Mouse (Mus musculus) liver, embryonic 11.5 days (tissue): ENCODE data around the gene Fbxo21. TPM values are rescaled to one million over a fixed set of nuclear protein-coding genes. Genes with fewer than 3 reads are reported as not detected.

Experiments
- ATAC-seq: fragments of 200-750 bp; cut with Nextera tagmentation; replicated peaks from 2 replicates; pipeline ENCODE4 v1.8.0; 2017; ENCODE audit warnings: moderate number of reproducible peaks, mild to moderate bottlenecking, moderate TSS enrichment, moderate library complexity; ENCODE audit not compliant: low FRiP score
- DNase-seq: peaks from one replicate; pipeline ENCODE4 v3.0.0-alpha.2; 2017; ENCODE audit warnings: low spot score
- H3K27ac ChIP-seq: fragments of 300-500 bp; sonication (generic); 2 replicates; pipeline ENCODE4 v1.5.1; 2014; ENCODE audit warnings: mild to moderate bottlenecking, low read depth, low read length, control low read depth
- H3K27me3 ChIP-seq: fragments of 300-500 bp; sonication (generic); replicated peaks from 2 replicates; pipeline ENCODE4 v1.6.1; 2014; ENCODE audit warnings: low read length, mixed read lengths; ENCODE audit not compliant: control insufficient read depth, insufficient read depth
- H3K36me3 ChIP-seq: fragments of 300-500 bp; sonication (generic); 2 replicates; pipeline ENCODE4 v1.6.1; 2014; ENCODE audit warnings: mild to moderate bottlenecking, low read length, moderate library complexity, mixed read lengths; ENCODE audit not compliant: control insufficient read depth, insufficient read depth
- H3K4me1 ChIP-seq: fragments of 300-500 bp; sonication (generic); replicated peaks from 2 replicates; pipeline ENCODE4 v1.6.1; 2014; ENCODE audit warnings: low read length, mixed read lengths; ENCODE audit not compliant: control insufficient read depth, insufficient read depth
- H3K4me2 ChIP-seq: fragments of 300-500 bp; sonication (generic); 2 replicates; pipeline ENCODE4 v1.6.1; 2014; ENCODE audit warnings: mild to moderate bottlenecking, control low read depth, moderate library complexity
- H3K4me3 ChIP-seq: fragments of 300-500 bp; sonication (generic); 2 replicates; pipeline ENCODE4 v1.5.1; 2014; ENCODE audit warnings: low read depth, low read length, control low read depth
- H3K9ac ChIP-seq: fragments of 300-500 bp; sonication (generic); 2 replicates; pipeline ENCODE4 v1.6.1; 2014; ENCODE audit warnings: low read depth, low read length, control low read depth
- H3K9me3 ChIP-seq: fragments of 300-500 bp; sonication (generic); 2 replicates; pipeline ENCODE4 v1.6.1; 2016; ENCODE audit warnings: low read length, inconsistent platforms, mixed read lengths; ENCODE audit not compliant: control insufficient read depth
- WGBS: fragments of 180-500 bp; shearing (Covaris S2); extraction: QIAGEN DNeasy Blood & Tissue Kit; methylation state at CpG from one replicate; pipeline ENCODE4 v1.1.7; 2014; 5-methylcytosine and 5-hydroxymethylcytosine counted together
- polyA plus RNA-seq: library from polyadenylated mRNA; unstranded; fragments of >200 nt; fragmentation: Nextera tagmentation; extraction: Ambion mirVana; gene quantifications from 2 replicates; pipeline ENCODE4 v1.2.1, GENCODE M21; 2014

The Fbxo21 gene
- polyA plus RNA-seq, 1 experiment from 2014 or later: 44.8 TPM

DNA sequence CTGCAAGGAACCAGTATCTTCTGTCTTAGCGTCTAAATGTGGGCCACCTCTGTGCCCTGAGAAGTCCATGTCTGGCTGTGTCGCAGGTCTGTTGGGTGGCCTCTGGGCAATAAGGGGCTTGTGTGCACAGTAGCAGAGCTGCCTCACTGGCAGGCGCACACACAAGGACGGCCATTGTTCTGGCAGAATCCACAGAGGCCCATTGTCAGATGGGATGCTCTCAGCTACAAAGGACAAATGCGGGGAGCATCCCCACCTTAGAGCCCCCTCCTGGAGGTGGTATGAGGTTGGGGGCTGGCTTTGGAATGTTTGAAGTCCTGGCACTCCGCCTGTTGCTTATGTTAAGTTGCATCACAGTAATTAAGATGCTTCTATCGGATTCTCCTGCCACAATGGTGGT lies 22.5 kb downstream of the Fbxo21 start:
- Histone ChIP-seq H3K36me3 (peaks cover 58% of the 10 kb centered on the region), H3K27ac (no peak overlapping the region)
- 88% methylated on average over 7 of the region's 7 CpGs for WGBS

DNA sequence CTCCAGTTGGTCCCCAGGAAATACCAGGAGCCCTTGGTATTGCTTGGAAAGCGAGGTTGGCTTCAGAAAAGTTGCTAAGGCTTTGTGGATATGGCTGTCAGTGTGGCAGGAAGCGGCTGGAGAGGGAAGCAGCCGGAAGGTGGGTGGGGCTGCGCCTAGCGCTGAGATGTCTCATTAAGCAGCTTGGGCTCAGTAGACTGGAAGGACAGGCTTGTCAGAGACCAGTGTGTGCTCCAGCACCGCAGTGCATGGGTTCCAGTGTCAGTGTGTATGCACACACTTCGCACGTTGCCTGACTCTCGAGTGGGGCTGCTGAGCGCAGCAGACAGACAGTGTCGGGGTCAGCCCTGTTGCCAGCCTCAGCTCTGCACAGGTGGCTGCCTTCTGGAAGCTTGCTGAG lies 23.1 kb downstream of the Fbxo21 start:
- H3K4me3 ChIP-seq: no peak overlapping the region
- no peak overlapping the region for H3K4me2 ChIP-seq
- H3K4me1 ChIP-seq: no peaks in the 10 kb centered on the region; the same call in 1 of the 2 replicates
- H3K9ac ChIP-seq: no peak overlapping the region
- H3K27ac ChIP-seq: no peak overlapping the region
- ATAC-seq: no peak
- no peaks in the 10 kb centered on the region for H3K9me3 ChIP-seq
- WGBS: 86% methylated on average over 11 of the region's 11 CpGs
- no peaks in the 10 kb centered on the region for H3K27me3 ChIP-seq
- no peak for DNase-seq
- H3K36me3 ChIP-seq: peaks cover 54% of the 10 kb centered on the region

More for the DNA sequence above, 22.5 kb downstream of the Fbxo21 start:
- Histone ChIP-seq H3K4me3 (no peak overlapping the region), H3K9me3 (no peaks in the 10 kb centered on the region), H3K4me2 (no peak overlapping the region), H3K9ac (no peak overlapping the region), H3K4me1 (no peaks in the 10 kb centered on the region; the same call in 1 of the 2 replicates), H3K27me3 (no peaks in the 10 kb centered on the region)
- DNase-seq (no peak), ATAC-seq (no peak)

DNA sequence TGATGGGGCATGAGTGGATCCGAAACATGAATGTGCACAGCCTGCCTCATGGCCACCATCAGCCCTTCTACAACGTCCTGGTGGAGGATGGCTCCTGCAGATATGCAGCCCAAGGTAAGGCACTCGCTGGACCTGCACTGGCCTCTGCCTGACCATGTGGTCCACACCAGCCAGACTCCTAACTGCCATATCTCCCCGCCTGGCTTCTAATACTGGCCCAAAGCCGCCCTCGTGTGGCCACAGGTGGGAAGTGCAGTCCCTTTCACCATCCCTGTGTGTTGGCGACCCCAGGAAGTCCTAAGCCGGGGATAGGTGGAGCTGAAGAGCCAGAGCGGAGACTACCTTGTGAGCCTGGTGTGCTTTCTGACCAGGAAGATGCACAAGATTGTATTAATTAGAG lies 25.5 kb downstream of the Fbxo21 start:
- no peak overlapping the region for H3K4me2 ChIP-seq
- ATAC-seq (no peak), DNase-seq (peak; percentile 68)
- 44% methylated on average over 9 of the region's 9 CpGs for WGBS
- H3K36me3 ChIP-seq: peaks cover 56% of the 10 kb centered on the region
- H3K27ac ChIP-seq: no peak overlapping the region
- no peak overlapping the region for H3K4me3 ChIP-seq
- no peaks in the 10 kb centered on the region for H3K9me3 ChIP-seq
- H3K9ac ChIP-seq: no peak overlapping the region
- no peaks in the 10 kb centered on the region for H3K27me3 ChIP-seq
- H3K4me1 ChIP-seq: no peaks in the 10 kb centered on the region; the same call in 1 of the 2 replicates

DNA sequence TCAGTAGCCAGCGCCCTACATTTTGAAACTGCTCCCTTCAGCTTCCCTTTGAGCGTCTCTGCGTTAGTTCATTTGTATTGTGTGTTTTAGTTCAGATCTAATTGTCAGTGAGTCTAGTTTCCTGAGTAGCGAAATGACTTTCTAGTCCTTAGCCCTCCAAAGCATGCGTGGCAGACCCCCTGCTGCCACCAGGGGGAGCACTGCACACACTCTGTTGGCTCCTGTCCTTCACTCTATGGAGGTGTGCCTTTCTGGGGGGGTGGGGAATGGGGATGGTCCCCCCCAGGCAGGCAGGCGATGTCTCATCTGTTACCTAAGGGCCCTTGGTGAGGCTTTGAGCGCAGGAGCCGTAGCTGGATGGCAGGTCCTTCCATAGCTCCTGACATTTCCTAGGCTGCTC lies 28.1 kb downstream of the Fbxo21 start:
- ATAC-seq (no peak), DNase-seq (no peak)
- H3K4me1 ChIP-seq: no peaks in the 10 kb centered on the region
- H3K27me3 ChIP-seq: no peaks in the 10 kb centered on the region
- no peak overlapping the region for H3K9ac ChIP-seq
- H3K27ac ChIP-seq: no peak overlapping the region
- 78% methylated on average over 8 of the region's 8 CpGs for WGBS
- no peaks in the 10 kb centered on the region for H3K9me3 ChIP-seq
- no peak overlapping the region for H3K4me3 ChIP-seq
- no peak overlapping the region for H3K4me2 ChIP-seq
- peaks cover 56% of the 10 kb centered on the region for H3K36me3 ChIP-seq

DNA sequence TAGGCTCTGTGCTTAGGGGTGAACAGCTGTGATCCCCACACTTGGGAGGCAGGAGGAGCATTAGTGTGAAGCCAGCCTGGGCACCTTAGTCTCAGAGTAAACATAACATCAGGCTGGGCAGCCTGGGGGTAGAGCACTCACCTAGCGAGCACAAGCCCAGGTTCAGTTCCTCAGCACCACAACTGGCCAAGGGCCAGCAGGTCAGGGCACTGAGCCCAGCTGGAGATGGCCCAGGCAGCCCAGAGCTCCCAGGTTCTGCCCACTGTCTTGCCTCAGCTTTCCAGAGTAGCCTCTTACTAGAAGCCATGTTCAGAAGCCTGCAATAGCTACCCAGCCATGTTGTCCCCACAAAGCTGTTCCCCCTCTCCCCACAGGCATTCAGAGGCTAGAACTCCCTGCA lies 29.2 kb downstream of the Fbxo21 start:
- no peak overlapping the region for H3K4me2 ChIP-seq
- no peak overlapping the region for H3K27ac ChIP-seq
- ATAC-seq (no peak), DNase-seq (no peak)
- H3K27me3 ChIP-seq: no peaks in the 10 kb centered on the region
- peaks cover 51% of the 10 kb centered on the region for H3K36me3 ChIP-seq
- H3K4me3 ChIP-seq: no peak overlapping the region
- H3K9ac ChIP-seq: no peak overlapping the region
- WGBS: 100% methylated on average over 1 of the region's 1 CpGs
- no peaks in the 10 kb centered on the region for H3K9me3 ChIP-seq
- H3K4me1 ChIP-seq: no peaks in the 10 kb centered on the region

DNA sequence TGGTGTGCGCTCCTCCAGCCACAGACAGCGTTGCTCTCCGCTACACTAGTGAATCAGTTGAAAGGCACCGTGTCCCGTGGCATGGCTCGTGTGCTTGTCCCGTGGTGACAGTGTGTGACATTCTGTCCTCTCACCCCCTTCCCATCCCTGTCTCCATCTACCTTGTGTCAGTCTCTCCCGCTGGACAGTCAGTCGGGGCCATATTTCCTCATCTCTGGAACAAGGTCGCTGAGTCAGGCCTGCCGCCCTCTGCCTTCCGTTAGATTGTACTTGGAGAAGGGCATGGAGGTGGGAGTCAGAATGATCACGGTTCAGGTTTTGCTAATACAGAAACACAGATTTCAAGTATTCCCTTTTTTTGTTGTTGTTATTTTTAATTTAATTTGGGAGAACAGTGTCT lies 31.8 kb downstream of the Fbxo21 start:
- Histone ChIP-seq H3K4me2 (no peak overlapping the region), H3K36me3 (peaks cover 31% of the 10 kb centered on the region), H3K27ac (no peak overlapping the region), H3K4me3 (no peak overlapping the region), H3K4me1 (no peaks in the 10 kb centered on the region), H3K9me3 (no peaks in the 10 kb centered on the region), H3K27me3 (no peaks in the 10 kb centered on the region), H3K9ac (no peak overlapping the region)
- WGBS: 91% methylated on average over 13 of the region's 13 CpGs
- ATAC-seq (no peak), DNase-seq (no peak)

DNA sequence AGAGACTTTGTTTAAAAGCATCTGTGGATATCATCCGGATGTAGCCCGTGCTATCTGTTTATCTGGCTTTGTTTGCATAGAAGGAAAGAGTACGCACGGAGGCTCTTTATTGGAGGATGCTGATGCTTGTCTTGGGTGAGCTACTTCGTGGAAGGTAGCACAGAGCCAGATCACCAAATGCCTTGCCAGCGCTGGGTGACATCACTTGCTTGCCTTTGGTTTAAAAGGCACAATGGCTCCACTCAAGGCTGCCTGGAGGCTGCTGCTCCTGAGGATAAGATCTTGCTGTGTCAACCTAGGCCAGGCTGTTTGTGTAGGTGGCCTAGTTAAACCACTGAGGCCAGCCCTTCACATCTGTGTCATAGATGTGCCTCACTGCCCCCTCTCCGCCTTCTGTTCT lies 34.3 kb downstream of the Fbxo21 start:
- Histone ChIP-seq H3K9ac (no peak overlapping the region), H3K36me3 (peaks cover 19% of the 10 kb centered on the region), H3K4me3 (no peak overlapping the region), H3K4me1 (no peaks in the 10 kb centered on the region), H3K27me3 (no peaks in the 10 kb centered on the region; the same call in 1 of the 2 replicates), H3K4me2 (no peak overlapping the region), H3K27ac (no peak overlapping the region), H3K9me3 (no peaks in the 10 kb centered on the region)
- ATAC-seq (no peak), DNase-seq (no peak)
- WGBS: 73% methylated on average over 7 of the region's 7 CpGs

DNA sequence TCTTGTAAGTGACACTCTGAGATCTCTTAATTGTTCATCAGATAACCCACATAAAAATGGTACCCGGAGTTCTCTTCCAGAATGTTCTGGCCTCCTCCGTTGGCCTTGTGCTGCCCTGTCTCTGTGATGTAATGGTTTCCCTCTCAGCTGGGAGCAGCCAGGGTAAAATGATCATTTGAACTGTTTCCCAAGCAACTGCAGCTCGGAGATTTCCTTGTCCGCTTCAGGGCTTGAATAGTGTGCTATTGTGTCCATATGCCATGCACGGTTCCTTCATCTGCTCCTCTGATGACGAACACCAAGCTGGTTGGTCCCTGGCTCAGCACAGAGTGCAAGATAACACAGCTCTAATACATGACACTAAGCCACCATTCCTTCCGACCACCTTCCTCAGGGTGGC lies 35.3 kb downstream of the Fbxo21 start:
- DNase-seq (no peak), ATAC-seq (no peak)
- Histone ChIP-seq H3K4me3 (no peak overlapping the region), H3K27ac (no peak overlapping the region), H3K9ac (no peak overlapping the region), H3K27me3 (no peaks in the 10 kb centered on the region; the same call in 1 of the 2 replicates), H3K9me3 (no peaks in the 10 kb centered on the region), H3K36me3 (peaks cover 13% of the 10 kb centered on the region), H3K4me2 (no peak overlapping the region), H3K4me1 (no peaks in the 10 kb centered on the region)
- WGBS: 84% methylated on average over 7 of the region's 7 CpGs

DNA sequence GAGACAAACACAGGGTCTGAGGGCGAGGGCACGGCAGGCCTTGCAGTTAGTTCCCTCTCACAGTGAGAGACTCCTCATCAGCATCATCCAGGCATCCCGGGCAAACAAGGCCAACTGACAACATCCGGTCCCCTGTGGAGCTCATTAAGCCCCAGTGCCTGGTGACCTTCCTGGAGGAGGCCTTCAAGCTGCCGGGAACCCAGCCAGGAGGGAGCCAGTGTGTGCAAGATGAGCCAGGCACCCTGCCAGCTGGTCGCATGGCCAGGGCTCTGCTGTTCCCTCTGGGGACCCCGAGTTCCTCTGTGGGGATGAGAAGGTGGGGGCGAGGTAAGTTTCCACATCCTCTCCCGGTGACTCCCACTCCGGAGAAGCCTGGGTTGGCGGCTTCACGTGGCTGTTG lies 38.5 kb downstream of the Fbxo21 start:
- ATAC-seq: no peak
- no peaks in the 10 kb centered on the region; the same call in 1 of the 2 replicates for H3K27me3 ChIP-seq
- DNase-seq: no peak
- H3K9ac ChIP-seq: no peak overlapping the region
- H3K4me1 ChIP-seq: no peaks in the 10 kb centered on the region
- no peak overlapping the region for H3K4me3 ChIP-seq
- no peaks in the 10 kb centered on the region for H3K9me3 ChIP-seq
- H3K4me2 ChIP-seq: no peak overlapping the region
- H3K27ac ChIP-seq: no peak overlapping the region
- 23% methylated on average over 12 of the region's 12 CpGs for whole genome bisulfite sequencing
- H3K36me3 ChIP-seq: no peaks in the 10 kb centered on the region
